Mouse (Mus musculus) lung, postnatal 0 days (tissue): ENCODE results near the gene Tmc8.
A peak's percentile ranks its signal among the peaks of the same experiment; 100 is the strongest.

ENCODE experiments used
- CTCF ChIP-seq: IDR thresholded peaks from 2 replicates; pipeline ENCODE4 v1.5.1; 2016; ENCODE audit warnings: antibody characterized with exemption, mild to moderate bottlenecking
- EP300 ChIP-seq: IDR thresholded peaks from 2 replicates; pipeline ENCODE4 v1.6.1; 2016; ENCODE audit warnings: antibody characterized with exemption, mild to moderate bottlenecking, control low read depth

DNA sequence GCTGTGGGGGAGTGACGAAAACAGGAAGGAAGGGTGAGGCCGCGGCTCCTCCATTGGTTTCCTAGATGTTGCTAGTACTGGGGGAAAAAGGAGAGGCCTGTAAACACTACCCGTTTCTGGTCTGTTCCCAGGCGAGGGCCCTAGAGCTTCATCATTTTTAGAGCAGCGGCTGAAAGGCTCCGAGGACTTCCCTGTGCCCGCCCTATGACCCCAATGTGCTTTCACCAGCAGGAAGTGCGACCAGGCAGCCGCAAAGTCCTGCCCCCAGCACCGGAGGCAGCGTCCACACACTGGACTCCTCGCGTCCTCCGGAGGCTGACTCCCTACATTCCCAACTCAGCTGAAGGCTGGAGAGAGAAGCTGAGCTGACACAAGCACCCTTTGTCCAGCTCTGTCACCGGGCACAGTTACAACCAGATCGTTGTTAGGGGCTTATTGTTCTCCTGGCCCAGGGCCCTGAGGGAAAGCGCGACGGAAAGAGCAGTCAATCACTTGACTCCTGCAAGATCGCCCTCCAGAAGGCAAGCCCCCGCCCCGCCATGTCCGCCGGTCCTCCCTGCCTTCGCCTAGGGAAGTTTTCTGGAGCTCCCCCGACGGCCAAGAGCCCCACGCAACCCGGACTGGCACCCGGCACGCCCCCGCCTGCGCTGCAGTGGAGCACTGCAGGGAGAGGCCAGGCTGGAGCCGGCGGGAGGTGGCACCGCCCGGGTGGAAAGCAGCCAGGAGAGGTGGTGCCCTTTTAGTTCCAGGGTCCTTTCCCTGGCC, 2.3 kb upstream of the Tmc8 start:
- TF ChIP-seq CTCF (no peak), EP300 (peak; percentile 88; the same call in 1 of the 2 replicates)
